Mouse (Mus musculus) myocyte (in vitro differentiated cells): Measurements from ENCODE around the gene Akap13. TPM values are rescaled to one million over a fixed set of nuclear protein-coding genes. Genes with fewer than 3 reads are reported as not detected.

Experiments used
- H3K27me3 ChIP-seq: one replicate; pipeline ENCODE4 v1.6.1; 2011; ENCODE audit not compliant: control insufficient read depth, insufficient read depth, insufficient read length
- H3K36me3 ChIP-seq: one replicate; pipeline ENCODE4 v1.6.1; 2011; ENCODE audit not compliant: control insufficient read depth, insufficient read depth
- H3K4me2 ChIP-seq: one replicate; pipeline ENCODE4 v1.6.1; 2011; ENCODE audit warnings: low read depth, control low read depth
- H3K4me3 ChIP-seq: one replicate; pipeline ENCODE4 v1.5.1; 2011; ENCODE audit warnings: mild to moderate bottlenecking, control low read depth, moderate library complexity
- H3K79me2 ChIP-seq: one replicate; pipeline ENCODE4 v1.6.1; 2011; ENCODE audit not compliant: control insufficient read depth, insufficient read depth
- H3ac ChIP-seq: one replicate; pipeline ENCODE4 v1.6.1; 2011; ENCODE audit not compliant: control insufficient read depth, insufficient read length
- CEBPB ChIP-seq: IDR thresholded peaks from 2 replicates; pipeline ENCODE4 v1.6.1; 2011; ENCODE audit warnings: mild to moderate bottlenecking, moderate library complexity; ENCODE audit not compliant: poor library complexity, insufficient read depth, severe bottlenecking
- E2F4 ChIP-seq: IDR thresholded peaks from one replicate; pipeline ENCODE4 v1.6.1; 2011; ENCODE audit warnings: mild to moderate bottlenecking, control low read depth, moderate library complexity; ENCODE audit not compliant: insufficient read depth
- MAX ChIP-seq: IDR thresholded peaks from one replicate; pipeline ENCODE4 v1.6.1; 2011; ENCODE audit warnings: low read depth, mild to moderate bottlenecking, control low read depth
- MYOD1 ChIP-seq, 3 experiments: IDR thresholded peaks; one replicate each; pipeline ENCODE4 v1.6.1; 2011; ENCODE audit warnings: control low read depth in 2 of 3, low read depth in 2 of 3, mild to moderate bottlenecking in 2 of 3, moderate library complexity in 1 of 3; ENCODE audit not compliant: insufficient read length in 2 of 3, control insufficient read depth in 1 of 3
- MYOG ChIP-seq, 3 experiments: IDR thresholded peaks; one replicate each; pipeline ENCODE4 v1.6.1; 2011; ENCODE audit warnings: control low read depth in 2 of 3, low read depth in 2 of 3, mild to moderate bottlenecking in 2 of 3; ENCODE audit not compliant: insufficient read length in 2 of 3, control insufficient read depth in 1 of 3, insufficient read depth in 1 of 3
- POLR2A ChIP-seq: IDR thresholded peaks from one replicate; pipeline ENCODE4 v1.6.1; 2011; ENCODE audit warnings: low read depth, mild to moderate bottlenecking, control low read depth, moderate library complexity; ENCODE audit not compliant: insufficient read length
- POLR2AphosphoS2 ChIP-seq: IDR thresholded peaks from one replicate; pipeline ENCODE4 v1.6.1; 2011; ENCODE audit warnings: low read depth, control low read depth; ENCODE audit not compliant: insufficient read length
- REST ChIP-seq: IDR thresholded peaks from one replicate; pipeline ENCODE4 v1.6.1; 2011; ENCODE audit warnings: mild to moderate bottlenecking, control low read depth, moderate library complexity; ENCODE audit not compliant: insufficient read depth, insufficient read length
- SRF ChIP-seq: IDR thresholded peaks from one replicate; pipeline ENCODE4 v1.6.1; 2011; ENCODE audit warnings: low read depth; ENCODE audit not compliant: control insufficient read depth, insufficient read length
- TCF12 ChIP-seq: IDR thresholded peaks from one replicate; pipeline ENCODE4 v1.6.1; 2011; ENCODE audit warnings: mild to moderate bottlenecking, control low read depth; ENCODE audit not compliant: poor library complexity, insufficient read depth, severe bottlenecking
- TCF3 ChIP-seq: IDR thresholded peaks from one replicate; pipeline ENCODE4 v1.6.1; 2011; ENCODE audit warnings: low read depth, control low read depth; ENCODE audit not compliant: insufficient read length
- USF1 ChIP-seq: IDR thresholded peaks from one replicate; pipeline ENCODE4 v1.6.1; 2011; ENCODE audit warnings: low read depth, mild to moderate bottlenecking, control low read depth, moderate library complexity
- polyA plus RNA-seq: library from polyadenylated mRNA; unstranded; fragments of >200 nt; fragmentation: generic; extraction: Trizol; gene quantifications from one replicate; pipeline ENCODE4 v1.2.1, GENCODE M21; 2012; ENCODE audit warnings: missing spikeins

Akap13 gene
- polyA plus RNA-seq, 1 experiment = 13.9 TPM

GRCm38 (mm10) chr7:75781948-75782722 is 326.8 kb downstream of the Akap13 start:
- H3K79me2 ChIP-seq = no peaks in the 10 kb centered on the region
- H3K4me2 ChIP-seq = peak overlapping the region; percentile 73
- peaks cover 7% of the 10 kb centered on the region for H3K36me3 ChIP-seq
- peak overlapping the region; percentile 61 for H3K4me3 ChIP-seq
- no peaks in the 10 kb centered on the region for H3K27me3 ChIP-seq
- H3ac ChIP-seq = peak overlapping the region; percentile 80
- TF ChIP-seq USF1 (no peak), POLR2AphosphoS2 (peak; percentile 84), REST (no peak), MYOD1 (IDR thresholded peaks at IDR 0.05; ENCODE audit: control insufficient read depth in 1 of 3, insufficient read length in 2 of 3, low read depth in 2 of 3) (peak in 1 of 3 experiments; percentile 6), SRF (no peak), POLR2A (peak; percentile 86), TCF3 (no peak), MAX (no peak), TCF12 (no peak), E2F4 (peak; percentile 38), MYOG (IDR thresholded peaks at IDR 0.05; ENCODE audit: control insufficient read depth in 1 of 3, insufficient read depth in 1 of 3, insufficient read length in 2 of 3, low read depth in 2 of 3) (no peak), CEBPB (no peak)

GRCm38 (mm10) chr7:75782723-75783011 is 327.3 kb downstream of the Akap13 start:
- Histone ChIP-seq H3K36me3 (peaks cover 5% of the 10 kb centered on the region), H3K4me3 (peak overlapping the region; percentile 61), H3K4me2 (peak overlapping the region; percentile 70), H3K79me2 (no peaks in the 10 kb centered on the region), H3K27me3 (no peaks in the 10 kb centered on the region), H3ac (no peak overlapping the region)
- TF ChIP-seq SRF = no peak
- no peak for TF ChIP-seq USF1
- no peak for TF ChIP-seq POLR2AphosphoS2
- TF ChIP-seq MAX = no peak
- TF ChIP-seq CEBPB = no peak
- no peak for TF ChIP-seq POLR2A
- TF ChIP-seq TCF12 = no peak
- TF ChIP-seq TCF3 = no peak
- TF ChIP-seq E2F4 = no peak
- TF ChIP-seq REST = no peak
- TF ChIP-seq MYOG (IDR thresholded peaks at IDR 0.05; ENCODE audit: control insufficient read depth in 1 of 3, insufficient read depth in 1 of 3, insufficient read length in 2 of 3, low read depth in 2 of 3) = no peak
- TF ChIP-seq MYOD1 (IDR thresholded peaks at IDR 0.05; ENCODE audit: control insufficient read depth in 1 of 3, insufficient read length in 2 of 3, low read depth in 2 of 3) = no peak

GRCm38 (mm10) chr7:75785388-75786328 is 330.3 kb downstream of the Akap13 start:
- H3K4me3 ChIP-seq = no peak overlapping the region
- no peaks in the 10 kb centered on the region for H3K27me3 ChIP-seq
- H3ac ChIP-seq = no peak overlapping the region
- no peaks in the 10 kb centered on the region for H3K36me3 ChIP-seq
- H3K4me2 ChIP-seq = no peak overlapping the region
- TF ChIP-seq E2F4 (no peak), MYOD1 (IDR thresholded peaks at IDR 0.05; ENCODE audit: control insufficient read depth in 1 of 3, insufficient read length in 2 of 3, low read depth in 2 of 3) (no peak), POLR2A (no peak), TCF3 (no peak), MAX (no peak), REST (no peak), SRF (no peak), USF1 (no peak), CEBPB (no peak), TCF12 (no peak), MYOG (IDR thresholded peaks at IDR 0.05; ENCODE audit: control insufficient read depth in 1 of 3, insufficient read depth in 1 of 3, insufficient read length in 2 of 3, low read depth in 2 of 3) (no peak), POLR2AphosphoS2 (no peak)
- H3K79me2 ChIP-seq = no peaks in the 10 kb centered on the region

- TF ChIP-seq E2F4 (no peak), POLR2A (no peak), MAX (no peak), SRF (no peak), REST (no peak), POLR2AphosphoS2 (no peak), USF1 (no peak), TCF3 (no peak), TCF12 (no peak), CEBPB (no peak), MYOD1 (IDR thresholded peaks at IDR 0.05; ENCODE audit: control insufficient read depth in 1 of 3, insufficient read length in 2 of 3, low read depth in 2 of 3) (no peak), MYOG (IDR thresholded peaks at IDR 0.05; ENCODE audit: control insufficient read depth in 1 of 3, insufficient read depth in 1 of 3, insufficient read length in 2 of 3, low read depth in 2 of 3) (no peak)
- Histone ChIP-seq H3K79me2 (no peaks in the 10 kb centered on the region), H3K36me3 (no peaks in the 10 kb centered on the region), H3ac (no peak overlapping the region), H3K4me2 (no peak overlapping the region), H3K27me3 (no peaks in the 10 kb centered on the region), H3K4me3 (no peak overlapping the region)
Observed at GRCm38 (mm10) chr7:75786812-75787211, 331.5 kb downstream of the Akap13 start.
